Mouse (Mus musculus): Measurements from ENCODE around the gene Gm10644.

Gm10644 gene

DNA sequence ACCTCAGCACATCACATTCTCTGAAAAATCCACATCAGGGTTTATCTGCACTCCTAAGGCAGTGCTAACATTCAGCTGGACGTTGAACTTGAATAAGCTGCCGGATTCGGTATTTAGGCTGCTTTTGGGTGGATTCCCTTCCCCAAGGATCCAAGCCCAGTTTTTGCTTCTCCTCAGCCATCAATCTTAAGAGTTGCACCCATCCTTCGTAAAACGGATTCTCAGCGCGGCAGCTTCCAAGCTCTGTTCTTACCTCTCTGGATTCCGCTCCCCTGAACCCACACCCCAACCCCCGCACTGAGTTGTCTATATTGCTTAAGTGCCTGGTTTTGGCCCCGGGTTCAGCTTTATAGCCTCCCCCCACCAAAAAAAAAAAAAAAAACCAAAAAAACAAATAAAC, 56.5 kb downstream of the Gm10644 start:
- peak in 1 of 2 experiments; percentile 48 for DNase-seq (ENCODE audit: low spot score in 2 of 2)

DNA sequence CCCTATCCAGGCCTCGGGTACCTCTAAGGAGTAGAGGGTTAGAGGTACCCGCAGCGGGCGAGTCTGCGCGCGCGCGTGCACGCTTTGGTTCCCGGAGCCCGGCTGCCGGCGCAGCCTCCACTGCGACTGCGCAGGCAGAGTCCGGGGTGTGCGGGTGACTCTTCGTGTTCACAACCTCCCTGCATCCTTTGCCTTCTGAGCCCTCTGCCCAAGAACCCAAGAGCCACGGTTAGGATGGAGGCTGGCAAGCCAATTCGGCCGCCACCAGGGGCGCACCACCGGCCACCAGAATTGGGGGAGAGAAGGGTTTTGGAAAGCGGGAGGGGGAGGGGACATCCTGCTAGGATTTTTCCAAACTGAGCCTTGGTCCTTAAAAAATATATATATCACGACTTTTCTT, 57.8 kb downstream of the Gm10644 start:
- DNase-seq (ENCODE audit: low spot score in 2 of 2) = peak; percentile 62 to 68

DNA sequence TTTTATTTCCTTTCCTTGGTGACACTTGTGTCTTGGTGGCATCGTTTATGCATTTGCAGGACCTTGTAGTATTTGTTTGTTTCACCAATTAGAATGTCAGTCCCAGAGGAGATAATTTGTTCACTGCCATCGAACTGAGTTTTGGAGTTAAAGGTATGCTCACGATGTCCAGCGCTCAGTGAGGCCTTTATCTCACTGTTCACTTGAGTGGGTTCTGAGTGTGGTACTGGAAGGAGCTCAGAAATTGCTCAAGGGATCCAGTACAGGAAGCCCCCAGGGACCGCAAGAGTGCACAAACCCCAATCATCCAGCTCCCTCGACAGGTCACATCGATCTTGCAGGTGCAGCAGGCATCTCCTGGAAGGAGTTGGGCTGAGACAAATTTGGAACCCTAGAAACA, 58.5 kb downstream of the Gm10644 start:
- DNase-seq (ENCODE audit: low spot score in 2 of 2) = no peak

- peak in 1 of 2 experiments; percentile 45 for DNase-seq (ENCODE audit: low spot score in 2 of 2)
Observed at GRCm38 (mm10) chr8:83895894-83896293, 59.1 kb downstream of the Gm10644 start.

DNA sequence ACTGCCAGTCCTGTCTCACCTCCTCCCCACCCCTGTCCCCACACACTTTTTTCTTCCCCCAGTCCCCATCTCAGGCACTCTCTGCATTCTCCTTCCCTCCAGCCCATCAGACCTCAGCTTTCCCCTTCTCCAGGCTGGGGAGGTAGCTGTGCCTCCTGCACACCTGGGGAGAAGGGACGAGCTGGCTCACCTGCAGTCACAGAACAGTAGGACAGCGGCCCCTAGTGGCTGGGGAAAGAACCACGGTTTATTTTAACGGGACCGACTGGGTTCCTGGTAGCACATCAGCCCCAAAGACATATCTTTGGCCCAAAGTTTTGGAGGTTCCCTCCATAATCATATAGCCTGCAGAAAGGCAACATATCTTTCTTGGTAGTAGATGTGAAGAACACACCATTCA, 61.1 kb downstream of the Gm10644 start:
- DNase-seq (ENCODE audit: low spot score in 2 of 2) = peak; percentile 88 to 92

- no peak for DNase-seq (ENCODE audit: low spot score in 2 of 2)
Observed at GRCm38 (mm10) chr8:83892061-83892460, 62.9 kb downstream of the Gm10644 start.

DNA sequence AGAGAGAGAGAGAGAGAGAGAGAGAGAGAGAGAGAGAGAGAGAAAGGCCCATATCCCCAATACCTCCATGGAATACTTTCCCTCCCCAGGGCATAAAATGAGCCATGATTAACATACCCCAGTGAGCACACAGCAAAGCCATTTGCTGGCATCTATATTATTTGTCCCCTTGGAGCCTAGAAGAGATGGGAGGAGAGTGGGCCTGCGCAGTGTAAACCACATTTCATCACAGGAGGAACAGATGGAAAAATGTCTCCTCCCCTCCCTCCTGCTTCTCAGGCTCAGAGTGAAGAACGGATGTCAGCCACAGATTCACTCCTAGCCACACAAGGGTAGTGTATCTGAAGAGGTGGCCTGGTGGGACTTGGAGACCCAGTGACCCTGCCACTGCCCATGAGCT, 66.6 kb downstream of the Gm10644 start:
- no peak for DNase-seq (ENCODE audit: low spot score in 2 of 2)
